In the genomic region with DNA sequence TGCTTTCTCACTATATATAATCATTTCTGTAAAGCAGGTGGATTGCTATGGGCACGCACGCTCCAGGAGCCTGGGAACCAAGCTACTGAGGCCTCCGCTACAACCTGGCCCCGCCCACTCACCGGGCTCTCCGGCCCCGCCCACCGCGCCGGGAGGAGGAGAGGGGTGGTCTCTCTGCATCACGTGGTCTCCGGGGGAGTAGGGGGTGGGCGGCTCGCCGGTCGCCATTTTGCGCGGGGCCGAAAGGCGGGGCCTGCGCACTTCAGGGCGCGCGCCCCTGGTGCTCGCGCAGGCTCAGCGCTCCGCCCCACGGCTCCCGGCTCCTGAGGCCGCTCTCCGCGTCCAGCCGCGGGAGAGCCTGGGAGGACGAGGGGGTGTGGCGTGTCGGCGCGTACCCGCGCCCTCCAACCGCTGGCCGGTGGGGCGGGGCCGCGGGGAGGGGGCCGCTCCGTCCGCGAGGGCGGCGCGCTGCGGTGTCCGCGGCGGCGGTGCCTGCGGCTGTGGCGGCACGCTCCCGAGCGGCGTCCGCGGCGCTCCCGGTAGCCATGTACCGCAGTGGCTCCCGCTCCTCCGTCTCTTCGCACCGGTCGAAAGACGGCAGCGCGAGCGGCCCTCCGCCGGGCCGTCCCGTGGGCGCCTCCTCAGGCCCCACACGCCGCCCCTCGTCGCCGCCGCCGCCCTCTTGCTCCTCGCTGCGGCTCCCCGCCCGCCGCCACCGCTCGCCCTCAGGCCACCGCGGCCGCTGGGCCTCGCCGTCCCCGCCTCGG, we compare ENCODE assay signal across 8 mouse cellular contexts. TPM values are rescaled to one million over a fixed set of nuclear protein-coding genes. Genes with fewer than 3 reads are reported as not detected.
A peak's percentile ranks its signal among the peaks of the same experiment; 100 is the strongest.
DNase-seq lines count a peak whose midpoint lies in the region; ATAC-seq and TF ChIP-seq lines count a peak whose summit lies in the region.

A gene (plus strand): TSS at position 438 of the 767 bp plus-strand sequence.

- peak; percentile 98 for ATAC-seq in forebrain, embryonic 15.5 days (replicated peaks)
- peak; percentile 60 for ATAC-seq in neutrophil, adult 5-6 weeks (ENCODE audit: extremely low read depth, insufficient number of reproducible peaks, low FRiP score, poor library complexity, severe bottlenecking)

- no peaks in the 10 kb centered on the region for H3K9me3 ChIP-seq in ES-E14 (ENCODE audit: control insufficient read depth, insufficient read depth, low read depth, low read length)
- no peaks in the 10 kb centered on the region for H3K9me3 ChIP-seq in forebrain, embryonic 15.5 days

- in situ Hi-C loops in ES-E14 (cut with MboI; ENCODE audit: low sequenced_read_pairs in 2 of 2, unreplicated experiment in 2 of 2): no loop called here

- H3K9ac ChIP-seq in ES-E14 (ENCODE audit: insufficient read depth, low read depth, low read length, poor library complexity, severe bottlenecking): peak within 1 kb of the TSS; percentile 95
- peak within 1 kb of the TSS; percentile 99 for H3K9ac ChIP-seq in forebrain, embryonic 15.5 days (replicated peaks)

- peak; percentile 58; the same call in 1 of the 2 replicates for TF ChIP-seq POLR2A in lung, adult 2 months (IDR thresholded peaks at IDR 0.05; ENCODE audit: borderline replicate concordance, extremely low read depth, low read depth, low read length)

- no peaks in the 10 kb centered on the region for H3K4me1 ChIP-seq in ES-E14 (ENCODE audit: control insufficient read depth in 2 of 2, insufficient read depth in 2 of 2, low read length in 2 of 2, poor library complexity in 1 of 2)
- peaks cover 18% of the 10 kb centered on the region for H3K4me1 ChIP-seq in forebrain, embryonic 15.5 days
- no peaks in the 10 kb centered on the region; the same call in 1 of the 2 replicates for H3K4me1 ChIP-seq in lung, adult 2 months (ENCODE audit: control insufficient read depth, insufficient read depth, low read length)

- H3K27me3 ChIP-seq in forebrain, embryonic 15.5 days: no peaks in the 10 kb centered on the region

- no peak for TF ChIP-seq CTCF in lung, adult 2 months (IDR thresholded peaks at IDR 0.05; ENCODE audit: insufficient read depth, low read length)

- peak within 1 kb of the TSS; percentile 74 for H3K4me2 ChIP-seq in forebrain, embryonic 15.5 days (replicated peaks)

- peak within 1 kb of the TSS; percentile 36; the same call in 1 of the 2 replicates for H3K27ac ChIP-seq in ES-E14 (ENCODE audit: insufficient read depth, low read depth, low read length, poor library complexity, severe bottlenecking)
- peak within 1 kb of the TSS; percentile 91 for H3K27ac ChIP-seq in forebrain, embryonic 15.5 days (replicated peaks)

- H3K4me3 ChIP-seq in ES-E14 (ENCODE audit: insufficient read depth in 1 of 2, low read depth in 1 of 2, low read length in 2 of 2, poor library complexity in 1 of 2, severe bottlenecking in 1 of 2): peak within 1 kb of the TSS; percentile 87 to 89
- H3K4me3 ChIP-seq in forebrain, embryonic 15.5 days: peak within 1 kb of the TSS; percentile 99
- peak within 1 kb of the TSS; percentile 70 for H3K4me3 ChIP-seq in lung, adult 2 months (replicated peaks; ENCODE audit: extremely low read depth, low read depth, low read length)

- H3K36me3 ChIP-seq in ES-E14 (ENCODE audit: control insufficient read depth, insufficient read depth, low read length, poor library complexity, severe bottlenecking): peaks cover 2% of the 10 kb centered on the region; the same call in 1 of the 2 replicates
- peaks cover 10% of the 10 kb centered on the region; the same call in 1 of the 2 replicates for H3K36me3 ChIP-seq in forebrain, embryonic 15.5 days

- WGBS in forebrain, embryonic 15.5 days: under 1% methylated on average over 75 of the region's 105 CpGs
- WGBS in lung, adult 2 months: under 1% methylated on average over 86 of the region's 105 CpGs

- intact Hi-C loops in heart, postnatal 25 days (cut with DNase I): loop anchor here (2.0 to 5.0 kb wide), 2 partner anchors 135 to 169 kb away; a partner anchor contains a TSS

- DNase-seq in ES-E14 (ENCODE audit: low read depth, low spot score): peak; percentile 94
- DNase-seq in cerebellum, adult 11-12 months: peak; percentile 95
- DNase-seq in heart, postnatal 25 days (ENCODE audit: low spot score): peak; percentile 96
- peak; percentile 96 to 98 for DNase-seq in layer of hippocampus, adult 18-20 months (ENCODE audit: low spot score in 2 of 2)
- peak; percentile 99 for DNase-seq in lung, adult 2 months
- DNase-seq in thymus, adult 18-20 months: peak; percentile 97

TF ChIP-seq in ES-E14, 5 proteins besides CTCF, POLR2A, EP300 and RAD21:
- TF ChIP-seq HCFC1 (IDR thresholded peaks at IDR 0.05; ENCODE audit: borderline replicate concordance, insufficient read depth, low read length): peak; percentile 62
- no peak for TF ChIP-seq CHD2 (IDR thresholded peaks at IDR 0.05; ENCODE audit: low read depth, low read length)
- TF ChIP-seq ZNF384 (IDR thresholded peaks at IDR 0.05; ENCODE audit: low read depth, low read length): no peak
- no peak for TF ChIP-seq ZC3H11A (IDR thresholded peaks at IDR 0.05; ENCODE audit: borderline replicate concordance, low read depth, low read length)
- no peak for TF ChIP-seq MAFK (IDR thresholded peaks at IDR 0.05; ENCODE audit: insufficient read depth, low read depth, low read length)

RNA-seq across cellular contexts. Expression of the gene that starts here (rescaled TPM):
- total RNA-seq in ES-E14 (2012; rRNA removed): 14.0 and 19.1 TPM in 2 replicates
- 12.8 and 13.5 TPM in 2 replicates for polyA plus RNA-seq in forebrain, embryonic 15.5 days (2015; fragmentation: Nextera tagmentation; extraction: Ambion mirVana)
- 10 to 100 TPM; 16.5 to 18.8 TPM for total RNA-seq in heart, postnatal 25 days (2021)
- total RNA-seq in layer of hippocampus, adult 18-20 months (2021): 10 to 100 TPM; 46.3 to 53.0 TPM
- polyA plus RNA-seq in lung, adult 2 months (2012; rRNA removed): 11.2 and 12.5 TPM in 2 replicates
- total RNA-seq in neutrophil, adult 5-6 weeks (2017): 216 and 260 TPM in 2 replicates

Comparison
In these comparisons a context has a peak if more than half of its experiments do, and no peak if none do; other contexts are left out.
1. Peak in every context shown above with its lines: DNase-seq, ATAC-seq, H3K4me3 ChIP-seq and H3K27ac ChIP-seq.